Mouse (Mus musculus) adrenal gland, adult 10 weeks (tissue): ENCODE data around the gene Ulk1. TPM values are rescaled to one million over a fixed set of nuclear protein-coding genes. Genes with fewer than 3 reads are reported as not detected.

Experiments
- polyA plus RNA-seq: library from polyadenylated mRNA; stranded (reverse); fragments of 350-450 nt; fragmentation: Illumina TruSeq; extraction: RNeasy Lipid Tissue Mini Kit (QIAGEN cat#74804); gene quantifications from one replicate; pipeline ENCODE4 v1.2.3, GENCODE M21; 2014; ENCODE audit warnings: low read depth, low replicate concordance

Ulk1 gene
- polyA plus RNA-seq = 9.3 TPM

DNA sequence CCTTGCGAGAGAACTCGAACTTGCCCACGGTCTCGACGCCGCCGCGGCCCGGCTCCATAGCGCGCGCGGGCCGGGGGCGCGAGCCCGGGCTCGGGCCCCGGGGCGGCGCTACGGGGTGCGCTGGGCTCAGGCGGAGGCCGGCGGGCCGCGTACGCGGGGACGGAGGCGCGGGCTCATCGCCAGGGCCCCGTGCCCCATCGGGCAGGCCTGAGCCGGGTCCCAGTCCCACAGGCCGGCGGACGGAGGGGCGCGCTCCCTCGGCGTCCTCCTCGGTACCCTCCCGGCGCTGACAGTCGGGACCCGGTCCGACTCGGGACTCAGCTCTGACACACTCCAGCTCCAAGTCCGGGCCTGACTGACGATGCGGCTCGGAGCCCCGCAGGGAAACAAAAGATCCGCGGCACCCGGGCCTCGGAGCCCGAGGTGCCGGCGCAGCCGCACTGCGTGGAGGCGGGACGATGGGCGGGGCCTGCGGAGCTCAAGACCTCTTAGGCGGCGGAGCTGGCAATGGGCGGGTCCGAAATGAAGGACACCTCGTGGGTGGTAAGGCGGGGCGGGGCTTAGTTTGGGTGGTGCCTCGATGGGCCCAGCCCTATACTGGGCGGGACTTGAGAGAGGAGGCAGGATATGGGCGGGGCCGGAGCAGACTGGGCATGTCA lies at the start of gene Ulk1:
Gene Ulk1, minus strand, starts transcription at position 431 of the 659 bp plus-strand sequence.

DNA sequence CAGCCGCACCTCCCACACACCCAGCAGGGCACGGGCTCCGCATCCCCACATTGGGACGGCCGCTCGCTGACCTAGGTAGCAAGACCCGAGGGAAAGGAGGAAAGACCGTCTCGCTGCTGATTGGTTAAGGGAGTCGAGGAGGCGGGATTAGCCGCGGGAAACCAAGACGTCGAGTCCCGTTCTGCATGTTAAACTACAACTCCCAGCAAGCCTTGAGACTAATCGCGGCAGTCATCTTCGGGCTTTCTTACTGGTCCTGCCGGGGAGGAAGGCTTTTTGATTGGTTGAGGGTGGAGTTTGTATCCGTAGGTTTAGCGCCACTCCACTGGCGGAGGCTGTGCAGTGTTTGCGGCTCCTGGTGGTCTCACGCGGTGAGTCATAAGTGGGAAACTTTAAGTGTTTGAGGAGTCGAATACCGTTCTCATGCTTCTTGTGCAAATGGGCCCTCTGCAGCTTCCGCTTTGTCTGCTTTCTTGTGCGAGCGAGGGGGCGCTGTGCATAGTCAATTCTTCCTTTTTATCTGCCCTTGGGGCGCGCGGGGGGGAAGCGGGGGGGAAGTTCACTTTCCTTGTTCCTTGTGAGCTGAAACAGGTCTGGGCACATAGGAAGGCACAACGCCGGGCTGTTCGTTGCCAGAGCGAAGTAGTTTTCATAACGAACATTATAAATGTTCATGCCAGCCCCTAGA lies 29.9 kb upstream of the Ulk1 start, which contains the start of the genes Hscb and Chek2:
Gene Hscb, minus strand, starts transcription at position 100 of the 688 bp plus-strand sequence.
Gene Chek2, plus strand, starts transcription at position 302 of the 688 bp plus-strand sequence.

DNA sequence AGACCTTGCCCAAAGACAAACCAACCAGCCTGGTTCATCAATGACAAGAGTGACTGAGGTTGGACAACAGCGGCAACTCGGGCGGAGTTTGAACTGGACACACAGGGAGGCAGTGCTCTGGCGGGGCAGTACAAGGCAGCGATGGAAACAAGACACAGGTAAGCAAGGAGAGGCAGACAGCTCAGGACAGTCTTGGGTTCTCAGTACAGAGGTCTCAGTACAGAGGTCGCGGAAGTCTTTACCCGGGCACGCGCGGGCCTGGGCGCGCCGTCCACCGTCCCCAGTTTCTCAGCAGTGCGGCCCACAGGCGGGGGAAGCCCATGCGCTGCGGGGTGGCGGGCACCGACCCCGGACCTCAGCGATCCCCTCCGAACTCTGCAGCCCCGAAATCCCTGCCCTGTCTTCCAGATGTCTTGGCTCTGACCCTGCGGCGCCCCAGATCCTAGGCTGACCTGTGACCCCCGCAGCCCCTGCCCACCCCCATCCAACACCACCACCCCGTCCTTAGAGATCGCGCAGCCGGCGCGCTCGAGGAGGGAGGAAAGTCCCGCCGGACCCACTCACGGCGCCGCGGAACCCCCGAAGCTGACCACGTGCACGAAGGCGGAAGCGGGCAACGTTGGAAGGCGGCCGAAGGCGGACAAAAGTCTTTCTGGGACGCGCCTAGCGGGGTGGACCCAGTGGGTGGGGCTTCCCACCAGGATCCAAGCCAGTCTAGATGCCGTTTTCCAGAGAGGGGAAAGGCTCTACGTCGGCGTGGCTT lies 29.7 kb downstream of the Ulk1 start, which contains the start of gene Pus1:
Gene Pus1, minus strand, starts transcription at position 662 of the 763 bp plus-strand sequence.

DNA sequence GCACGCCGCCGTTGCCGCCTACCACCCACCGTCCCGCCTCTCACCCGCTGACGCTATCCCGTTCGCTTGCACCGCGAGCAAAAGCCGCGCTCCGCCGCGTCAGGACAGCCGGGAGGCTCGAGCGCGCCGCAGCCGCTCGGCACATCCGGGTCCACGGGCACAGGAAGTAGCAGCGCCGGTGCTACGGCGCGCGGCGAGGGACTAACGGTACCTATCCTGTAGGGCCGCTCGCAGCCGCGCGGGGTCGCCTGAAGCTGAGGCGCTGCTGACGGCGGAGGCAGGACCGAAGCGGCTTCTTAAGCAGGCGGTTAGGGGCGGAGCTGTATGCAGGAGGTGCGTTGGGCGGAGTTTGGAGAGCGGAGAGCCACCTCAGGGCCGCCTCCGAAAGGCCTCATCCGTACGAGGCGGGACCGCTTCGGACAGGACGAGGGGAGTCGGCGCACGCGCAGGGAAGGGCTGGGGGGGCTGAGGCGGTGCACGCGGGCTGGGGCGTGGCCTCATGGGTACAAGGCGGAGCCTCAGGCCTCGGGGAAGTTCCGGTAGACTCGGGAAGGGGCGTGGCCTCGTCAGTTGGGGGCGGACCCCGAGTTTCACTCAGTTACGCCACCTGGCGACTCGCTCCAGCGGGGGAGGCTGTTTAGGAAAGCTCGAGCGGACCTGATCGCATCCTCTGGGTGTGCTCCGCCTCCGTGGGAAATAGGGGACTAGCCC lies 39.3 kb downstream of the Ulk1 start, which contains the start of gene Ep400:
Gene Ep400, minus strand, starts transcription at position 270 of the 711 bp plus-strand sequence.

Other genes starting within 250 kb of the Ulk1 start
- gene Noc4l, start 156.7 kb downstream of the Ulk1 start, polyA plus RNA-seq = 2.9 TPM
- 7.4 TPM for gene Ddx51, start 156.6 kb downstream of the Ulk1 start, polyA plus RNA-seq
- 19.5 TPM for gene Ep400, start 39.4 kb downstream of the Ulk1 start, polyA plus RNA-seq
- 1.2 TPM for gene Pus1, start 29.4 kb downstream of the Ulk1 start, polyA plus RNA-seq
- gene Hscb, start 29.7 kb upstream of the Ulk1 start, polyA plus RNA-seq = 27.8 TPM
- gene Chek2, start 29.9 kb upstream of the Ulk1 start, polyA plus RNA-seq = 12.5 TPM
- gene Ttc28, start 69.7 kb upstream of the Ulk1 start, polyA plus RNA-seq = 5.2 TPM